Mouse (Mus musculus) lung, adult 2 months (tissue): ENCODE measurements around the gene Sipa1l1.

Source experiments
- CTCF ChIP-seq: fragments of 200-500 bp; IDR thresholded peaks from 2 replicates; pipeline ENCODE4 v1.5.1; 2011; ENCODE audit warnings: mild to moderate bottlenecking, low read length, control low read depth; ENCODE audit not compliant: insufficient read depth
- POLR2A ChIP-seq: fragments of 200-500 bp; IDR thresholded peaks from 2 replicates; pipeline ENCODE4 v1.6.1; 2011; ENCODE audit warnings: low read depth, mild to moderate bottlenecking, control low read depth, low read length, borderline replicate concordance; ENCODE audit errors: extremely low read depth

- TF ChIP-seq POLR2A: no peak
- no peak for TF ChIP-seq CTCF
These were observed 20.8 kb downstream of the Sipa1l1 start for GRCm38 (mm10) chr12:82189715-82190581.
